Mouse (Mus musculus) hindlimb bud, embryonic 11.5 days (tissue): ENCODE results near the gene Unc119b.
"Not testable (repeated sequence)": the region's sequence is repeated elsewhere in the genome, so short reads cannot be mapped to it uniquely, and the experiment has no call there.

ENCODE experiments used
- DNase-seq: peaks from one replicate; pipeline ENCODE4 v3.0.0-alpha.2; 2012; ENCODE audit warnings: low read depth, low spot score; ENCODE audit errors: extremely low spot score

The Unc119b gene

GRCm38 (mm10) chr5:115139124-115139523 lies 4.3 kb upstream of the Unc119b start:
- no peak for DNase-seq

GRCm38 (mm10) chr5:115133358-115134066 lies 1.3 kb downstream of the Unc119b start:
- DNase-seq, result no peak

- DNase-seq, result no peak
Measured at GRCm38 (mm10) chr5:115132465-115132864, 2.3 kb downstream of the Unc119b start.

- DNase-seq, result no peak
Measured at GRCm38 (mm10) chr5:115129328-115129727, 5.4 kb downstream of the Unc119b start.

- DNase-seq, result no peak
Measured at GRCm38 (mm10) chr5:115127421-115128179, 7.2 kb downstream of the Unc119b start.

GRCm38 (mm10) chr5:115126578-115127312 lies 8.0 kb downstream of the Unc119b start:
- DNase-seq, result no peak

- DNase-seq, result no peak
Measured at GRCm38 (mm10) chr5:115125211-115125871, 9.4 kb downstream of the Unc119b start.

GRCm38 (mm10) chr5:115124690-115125089 lies 10.1 kb downstream of the Unc119b start:
- DNase-seq, result no peak

- DNase-seq, result no peak
Measured at GRCm38 (mm10) chr5:115120978-115121377, 13.8 kb downstream of the Unc119b start.

GRCm38 (mm10) chr5:115118961-115119570 lies 15.7 kb downstream of the Unc119b start, which contains the start of gene Acads:
Gene Acads, minus strand, starts transcription at chr5:115119346.
- no peak for DNase-seq

- DNase-seq, result no peak
Measured at GRCm38 (mm10) chr5:115117467-115117866, 17.3 kb downstream of the Unc119b start.

GRCm38 (mm10) chr5:115116426-115116825 lies 18.3 kb downstream of the Unc119b start:
- no peak for DNase-seq

GRCm38 (mm10) chr5:115114501-115114900 lies 20.3 kb downstream of the Unc119b start:
- DNase-seq, result no peak

GRCm38 (mm10) chr5:115113244-115113643 lies 21.5 kb downstream of the Unc119b start:
- DNase-seq, result no peak

GRCm38 (mm10) chr5:115111156-115111555 lies 23.6 kb downstream of the Unc119b start:
- no peak for DNase-seq

GRCm38 (mm10) chr5:115103253-115103652 lies 31.5 kb downstream of the Unc119b start:
- not testable (repeated sequence) for DNase-seq

GRCm38 (mm10) chr5:115102231-115102630 lies 32.5 kb downstream of the Unc119b start:
- no peak for DNase-seq

- no peak for DNase-seq
Measured at GRCm38 (mm10) chr5:115100473-115100872, 34.3 kb downstream of the Unc119b start.

- DNase-seq, result no peak
Measured at GRCm38 (mm10) chr5:115099991-115100390, 34.8 kb downstream of the Unc119b start.

- no peak for DNase-seq
Measured at GRCm38 (mm10) chr5:115099530-115099929, 35.2 kb downstream of the Unc119b start.

GRCm38 (mm10) chr5:115098195-115098594 lies 36.6 kb downstream of the Unc119b start, which contains the start of gene Gm10401:
Gene Gm10401, minus strand, starts transcription at chr5:115098295.
- DNase-seq, result no peak
